Comparison of ENCODE assay signal across 8 mouse cellular contexts in genomic region chr4:116077240-116078095, GRCm38 (mm10). TPM values are rescaled to one million over a fixed set of nuclear protein-coding genes. Genes with fewer than 3 reads are reported as not detected.
A peak's percentile ranks its signal among the peaks of the same experiment; 100 is the strongest.
DNase-seq lines count a peak whose midpoint lies in the region; ATAC-seq lines count a peak whose summit lies in the region.

No protein-coding gene starts in this region.

- peaks cover 29% of the 10 kb centered on the region for H3K36me3 ChIP-seq in embryonic facial prominence, embryonic 12.5 days
- H3K36me3 ChIP-seq in intestine, embryonic 14.5 days (ENCODE audit: control insufficient read depth, insufficient read depth, low read length), result peaks cover 27% of the 10 kb centered on the region
- peaks cover 23% of the 10 kb centered on the region for H3K36me3 ChIP-seq in midbrain, embryonic 14.5 days (ENCODE audit: control insufficient read depth, insufficient read depth, low read length)

- no peaks in the 10 kb centered on the region for H3K9me3 ChIP-seq in embryonic facial prominence, embryonic 12.5 days
- H3K9me3 ChIP-seq in intestine, embryonic 14.5 days (ENCODE audit: control insufficient read depth, low read length), result no peaks in the 10 kb centered on the region
- no peaks in the 10 kb centered on the region for H3K9me3 ChIP-seq in midbrain, embryonic 14.5 days (ENCODE audit: control insufficient read depth, low read length)

- peak overlapping the region; percentile 98 for H3K27ac ChIP-seq in embryonic facial prominence, embryonic 12.5 days
- peak overlapping the region; percentile 98; the same call in 1 of the 2 replicates for H3K27ac ChIP-seq in intestine, embryonic 14.5 days (ENCODE audit: low read depth)
- no peak overlapping the region; the same call in 1 of the 2 replicates for H3K27ac ChIP-seq in midbrain, embryonic 14.5 days (replicated peaks; ENCODE audit: low read depth, low read length)

- peak overlapping the region; percentile 91 for H3K4me3 ChIP-seq in embryonic facial prominence, embryonic 12.5 days
- H3K4me3 ChIP-seq in intestine, embryonic 14.5 days (ENCODE audit: low read depth, low read length), result peak overlapping the region; percentile 66
- H3K4me3 ChIP-seq in midbrain, embryonic 14.5 days (replicated peaks; ENCODE audit: low read depth, low read length), result peak overlapping the region; percentile 96

- no peaks in the 10 kb centered on the region for H3K27me3 ChIP-seq in embryonic facial prominence, embryonic 12.5 days
- no peaks in the 10 kb centered on the region for H3K27me3 ChIP-seq in intestine, embryonic 14.5 days (replicated peaks; ENCODE audit: control insufficient read depth, insufficient read depth, low read length)
- no peaks in the 10 kb centered on the region for H3K27me3 ChIP-seq in midbrain, embryonic 14.5 days (ENCODE audit: control insufficient read depth, insufficient read depth, low read length)

- peak overlapping the region; percentile 87 for H3K4me2 ChIP-seq in embryonic facial prominence, embryonic 12.5 days (replicated peaks)
- H3K4me2 ChIP-seq in intestine, embryonic 14.5 days (ENCODE audit: low read length), result peak overlapping the region; percentile 91
- peak overlapping the region; percentile 93 for H3K4me2 ChIP-seq in midbrain, embryonic 14.5 days (ENCODE audit: low read length)

- peak; percentile 26 for DNase-seq in cerebellum, adult 11-12 months
- DNase-seq in cerebellum, postnatal 36 days, result no peak
- peak; percentile 62 for DNase-seq in 3T3-L1 (ENCODE audit: low read depth, low spot score)
- peak; percentile 57 for DNase-seq in intestine, embryonic 14.5 days (ENCODE audit: low spot score)
- DNase-seq in midbrain, embryonic 14.5 days, result no peak
- DNase-seq in left cerebral cortex, adult 18-20 months (ENCODE audit: low spot score in 2 of 2), result no peak
- no peak for DNase-seq in frontal cortex, postnatal 10 days (ENCODE audit: low spot score in 2 of 2)

- no peak for ATAC-seq in embryonic facial prominence, embryonic 12.5 days (ENCODE audit: insufficient number of reproducible peaks, insufficient read depth, low FRiP score, low TSS enrichment)
- no peak for ATAC-seq in intestine, embryonic 14.5 days (replicated peaks; ENCODE audit: low FRiP score, low TSS enrichment, low read depth)
- ATAC-seq in midbrain, embryonic 14.5 days (ENCODE audit: low FRiP score, low TSS enrichment), result no peak

- 64% methylated on average over 3 of the region's 3 CpGs for WGBS in embryonic facial prominence, embryonic 12.5 days
- 53% methylated on average over 3 of the region's 3 CpGs for WGBS in intestine, embryonic 14.5 days
- WGBS in midbrain, embryonic 14.5 days, result 62% methylated on average over 3 of the region's 3 CpGs

- peaks cover 28% of the 10 kb centered on the region for H3K4me1 ChIP-seq in embryonic facial prominence, embryonic 12.5 days
- H3K4me1 ChIP-seq in intestine, embryonic 14.5 days (replicated peaks; ENCODE audit: control insufficient read depth, insufficient read depth, low read length), result peaks cover 29% of the 10 kb centered on the region
- peaks cover 25% of the 10 kb centered on the region for H3K4me1 ChIP-seq in midbrain, embryonic 14.5 days (ENCODE audit: control insufficient read depth, insufficient read depth, low read length)

- peak overlapping the region; percentile 97 for H3K9ac ChIP-seq in embryonic facial prominence, embryonic 12.5 days
- H3K9ac ChIP-seq in intestine, embryonic 14.5 days (ENCODE audit: low read length), result peak overlapping the region; percentile 82
- H3K9ac ChIP-seq in midbrain, embryonic 14.5 days (replicated peaks; ENCODE audit: low read length), result peak overlapping the region; percentile 95

RNA-seq across cellular contexts. Expression of gene Lrrc41, which starts 2.4 kb away (rescaled TPM):
- polyA plus RNA-seq in embryonic facial prominence, embryonic 12.5 days (2016; fragmentation: Nextera tagmentation; extraction: Ambion mirVana), result 80.8 and 83.3 TPM in 2 replicates
- 73.4 and 78.9 TPM in 2 replicates for polyA plus RNA-seq in intestine, embryonic 14.5 days (2014; fragmentation: Nextera tagmentation; extraction: Ambion mirVana)
- 72.6 and 75.2 TPM in 2 replicates for polyA plus RNA-seq in midbrain, embryonic 14.5 days (2014; fragmentation: Nextera tagmentation; extraction: Ambion mirVana)
- 10 to 100 TPM; 44.7 to 54.3 TPM for total RNA-seq in left cerebral cortex, adult 18-20 months (2021)

RNA-seq across cellular contexts. Expression of gene Uqcrh, which starts 2.6 kb away (rescaled TPM):
- 407 and 442 TPM in 2 replicates for polyA plus RNA-seq in embryonic facial prominence, embryonic 12.5 days (2016; fragmentation: Nextera tagmentation; extraction: Ambion mirVana)
- polyA plus RNA-seq in intestine, embryonic 14.5 days (2014; fragmentation: Nextera tagmentation; extraction: Ambion mirVana), result 595 and 617 TPM in 2 replicates
- polyA plus RNA-seq in midbrain, embryonic 14.5 days (2014; fragmentation: Nextera tagmentation; extraction: Ambion mirVana), result 405 and 483 TPM in 2 replicates
- 100 to 1,000 TPM; 434 to 461 TPM for total RNA-seq in left cerebral cortex, adult 18-20 months (2021)

RNA-seq across cellular contexts. Expression of gene Nsun4, which starts 23.8 kb away (rescaled TPM):
- 19.9 and 20.6 TPM in 2 replicates for polyA plus RNA-seq in embryonic facial prominence, embryonic 12.5 days (2016; fragmentation: Nextera tagmentation; extraction: Ambion mirVana)
- polyA plus RNA-seq in intestine, embryonic 14.5 days (2014; fragmentation: Nextera tagmentation; extraction: Ambion mirVana), result 21.6 and 22.4 TPM in 2 replicates
- 11.5 and 13.6 TPM in 2 replicates for polyA plus RNA-seq in midbrain, embryonic 14.5 days (2014; fragmentation: Nextera tagmentation; extraction: Ambion mirVana)
- total RNA-seq in left cerebral cortex, adult 18-20 months (2021), result 10 to 100 TPM; 13.3 TPM

RNA-seq across cellular contexts. Expression of gene Rad54l, which starts 46.0 kb away (rescaled TPM):
- polyA plus RNA-seq in embryonic facial prominence, embryonic 12.5 days (2016; fragmentation: Nextera tagmentation; extraction: Ambion mirVana), result 46.6 and 47.0 TPM in 2 replicates
- 33.0 and 36.5 TPM in 2 replicates for polyA plus RNA-seq in intestine, embryonic 14.5 days (2014; fragmentation: Nextera tagmentation; extraction: Ambion mirVana)
- polyA plus RNA-seq in midbrain, embryonic 14.5 days (2014; fragmentation: Nextera tagmentation; extraction: Ambion mirVana), result 5.3 and 10.5 TPM in 2 replicates
- total RNA-seq in left cerebral cortex, adult 18-20 months (2021), result under 1 TPM; 0.49 TPM

RNA-seq across cellular contexts. Expression of gene Pomgnt1, which starts 46.2 kb away (rescaled TPM):
- 76.3 and 80.5 TPM in 2 replicates for polyA plus RNA-seq in embryonic facial prominence, embryonic 12.5 days (2016; fragmentation: Nextera tagmentation; extraction: Ambion mirVana)
- 53.7 and 57.4 TPM in 2 replicates for polyA plus RNA-seq in intestine, embryonic 14.5 days (2014; fragmentation: Nextera tagmentation; extraction: Ambion mirVana)
- polyA plus RNA-seq in midbrain, embryonic 14.5 days (2014; fragmentation: Nextera tagmentation; extraction: Ambion mirVana), result 55.0 and 66.4 TPM in 2 replicates
- total RNA-seq in left cerebral cortex, adult 18-20 months (2021), result 10 to 100 TPM; 77.7 to 83.0 TPM

Comparison
In these comparisons a context has a peak if more than half of its experiments do, and no peak if none do; other contexts are left out.
1. DNase-seq: peak in cerebellum, adult 11-12 months (single experiment), 3T3-L1 (single experiment) and intestine, embryonic 14.5 days (single experiment); none in cerebellum, postnatal 36 days (0 of 2), midbrain, embryonic 14.5 days (single experiment), left cerebral cortex, adult 18-20 months (0 of 2) and frontal cortex, postnatal 10 days (0 of 2).
2. Peak in every context shown above with its lines, with median percentiles within 50 percentile points of each other: H3K4me2 ChIP-seq, H3K4me3 ChIP-seq and H3K9ac ChIP-seq.